Mouse (Mus musculus): ENCODE results near the gene 1700014D04Rik.

DNA sequence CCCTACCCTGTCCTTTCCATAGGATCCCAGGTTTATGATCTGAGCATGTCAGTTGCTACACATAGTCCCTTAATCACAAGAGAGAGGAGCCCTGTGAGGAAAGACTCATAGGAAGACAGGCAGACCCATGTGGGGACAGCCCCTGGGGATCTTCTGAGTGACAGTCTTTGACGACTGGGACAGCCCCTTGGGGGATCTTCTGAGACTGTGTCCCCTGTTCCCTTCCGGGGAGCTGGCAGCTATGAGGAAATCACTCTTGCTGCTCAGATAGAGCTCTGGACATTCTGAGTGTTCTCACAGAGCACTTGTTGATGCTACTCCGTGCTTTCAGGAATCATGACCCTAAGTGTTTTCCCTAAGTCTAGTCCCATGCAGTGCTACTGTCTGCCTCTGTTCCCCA lies 32.8 kb downstream of the 1700014D04Rik start:
- TF ChIP-seq CTCF (IDR thresholded peaks at IDR 0.05; ENCODE audit: control insufficient read depth, insufficient read depth, insufficient read length) (no peak), MAX (IDR thresholded peaks at IDR 0.05) (no peak)
